Mouse (Mus musculus) kidney, postnatal 0 days (tissue): ENCODE data around the gene Galc. TPM values are rescaled to one million over a fixed set of nuclear protein-coding genes. Genes with fewer than 3 reads are reported as not detected.

Experiments
- ATAC-seq: fragments of 200-750 bp; cut with Nextera tagmentation; replicated peaks from 2 replicates; pipeline ENCODE4 v1.8.0; 2017; ENCODE audit warnings: low read depth, moderate number of reproducible peaks, moderate TSS enrichment, moderate library complexity; ENCODE audit not compliant: low FRiP score
- DNase-seq: peaks from one replicate; pipeline ENCODE4 v3.0.0-alpha.2; 2016; ENCODE audit warnings: low spot score
- H3K27ac ChIP-seq: fragments of 300-500 bp; sonication (generic); 2 replicates; pipeline ENCODE4 v1.5.1; 2014; ENCODE audit warnings: mild to moderate bottlenecking
- H3K27me3 ChIP-seq: fragments of 300-500 bp; sonication (generic); 2 replicates; pipeline ENCODE4 v1.6.1; 2014; ENCODE audit warnings: low read length, mixed read lengths; ENCODE audit not compliant: insufficient read depth
- H3K36me3 ChIP-seq: fragments of 300-500 bp; sonication (generic); 2 replicates; pipeline ENCODE4 v1.6.1; 2014; ENCODE audit warnings: low read length, mixed read lengths; ENCODE audit not compliant: insufficient read depth
- H3K4me1 ChIP-seq: fragments of 300-500 bp; sonication (generic); replicated peaks from 2 replicates; pipeline ENCODE4 v1.6.1; 2014; ENCODE audit warnings: antibody characterized with exemption, low read length, mixed read lengths; ENCODE audit not compliant: insufficient read depth
- H3K4me2 ChIP-seq: fragments of 300-500 bp; sonication (generic); 2 replicates; pipeline ENCODE4 v1.6.1; 2014; ENCODE audit warnings: mild to moderate bottlenecking, low read length, moderate library complexity, mixed read lengths
- H3K4me3 ChIP-seq: fragments of 300-500 bp; sonication (generic); replicated peaks from 2 replicates; pipeline ENCODE4 v1.5.1; 2014; ENCODE audit warnings: low read depth, low read length
- H3K9ac ChIP-seq: fragments of 300-500 bp; sonication (generic); 2 replicates; pipeline ENCODE4 v1.6.1; 2014; ENCODE audit warnings: low read depth, low read length
- H3K9me3 ChIP-seq: fragments of 300-500 bp; sonication (generic); replicated peaks from 2 replicates; pipeline ENCODE4 v1.6.1; 2016; ENCODE audit warnings: low read length, inconsistent platforms, mixed read lengths
- CTCF ChIP-seq: IDR thresholded peaks from 2 replicates; pipeline ENCODE4 v1.5.1; 2016; ENCODE audit warnings: antibody characterized with exemption, low read depth, mild to moderate bottlenecking, moderate library complexity
- WGBS: fragments of 180-500 bp; shearing (Covaris S2); extraction: QIAGEN DNeasy Blood & Tissue Kit; methylation state at CpG from one replicate; pipeline ENCODE4 v1.1.7; 2014; 5-methylcytosine and 5-hydroxymethylcytosine counted together
- polyA plus RNA-seq: library from polyadenylated mRNA; unstranded; fragments of >200 nt; fragmentation: Nextera tagmentation; extraction: Ambion mirVana; gene quantifications from 2 replicates; pipeline ENCODE4 v1.2.1, GENCODE M21; 2015

The Galc gene
- polyA plus RNA-seq, 1 experiment from 2014 or later = 18.8 TPM

DNA sequence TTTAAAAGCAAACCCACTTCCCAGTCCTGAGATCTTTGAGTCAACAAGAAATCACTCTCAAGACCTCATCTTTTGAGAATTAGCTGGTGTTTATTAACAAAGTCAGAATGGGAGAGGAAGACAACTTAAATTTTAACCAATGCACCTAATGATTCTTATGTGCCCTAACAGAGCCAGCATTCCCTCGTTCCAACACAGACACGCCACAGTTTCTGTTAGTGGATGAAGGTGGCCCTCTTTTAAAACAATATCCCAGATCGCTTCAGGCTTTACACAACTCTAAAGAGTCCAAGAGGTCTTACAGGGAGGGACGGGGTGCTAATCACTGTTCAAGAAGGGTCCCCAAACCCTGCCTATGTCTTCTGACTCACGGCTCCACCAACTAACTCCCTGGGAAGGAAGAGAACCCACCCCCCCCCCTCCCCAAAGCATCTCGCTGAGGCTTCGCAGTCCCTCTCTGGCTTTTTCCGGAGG is 851 bp downstream of the Galc start:
- H3K9ac ChIP-seq = peak overlapping the region; percentile 95

DNA sequence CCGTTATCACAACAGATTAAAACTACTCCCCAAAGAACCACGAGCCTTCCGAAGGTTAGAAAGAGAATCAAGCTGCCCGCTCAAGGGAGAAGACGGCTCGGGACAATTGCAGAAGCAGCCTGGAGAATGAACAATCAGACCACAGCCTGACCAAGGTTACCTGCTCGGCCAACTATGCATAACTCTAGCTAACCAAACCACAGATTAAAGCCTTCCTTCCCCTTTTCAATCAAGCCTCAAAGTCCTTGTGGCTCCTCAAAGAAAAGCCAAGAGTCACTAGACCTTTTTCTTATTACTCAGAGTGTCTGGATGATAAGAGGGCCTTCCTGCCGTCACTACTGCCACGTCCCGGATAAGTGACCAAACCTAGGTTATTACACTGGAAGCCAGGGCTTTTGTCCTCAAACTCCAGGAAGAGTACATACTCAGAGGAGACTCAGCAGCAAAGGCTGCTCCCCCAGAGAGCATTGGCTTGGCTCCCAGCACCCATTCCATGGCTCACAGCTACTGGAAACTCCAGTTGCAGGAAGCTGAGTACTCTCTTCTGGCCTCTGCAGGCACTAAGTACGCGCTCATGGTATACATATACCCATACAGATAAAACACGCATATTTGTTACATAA is 3.8 kb downstream of the Galc start:
- no peak for DNase-seq
- TF ChIP-seq CTCF = no peak
- 74% methylated on average over 13 of the region's 13 CpGs for WGBS
- Histone ChIP-seq H3K27ac (no peak overlapping the region), H3K4me1 (no peaks in the 10 kb centered on the region), H3K27me3 (no peaks in the 10 kb centered on the region), H3K4me2 (no peak overlapping the region), H3K9me3 (no peaks in the 10 kb centered on the region), H3K4me3 (no peak overlapping the region), H3K9ac (no peak overlapping the region), H3K36me3 (no peaks in the 10 kb centered on the region)
- ATAC-seq = no peak

More for the DNA sequence above, 851 bp downstream of the Galc start:
- peak overlapping the region; percentile 73 for H3K4me2 ChIP-seq
- no peaks in the 10 kb centered on the region for H3K36me3 ChIP-seq
- peak; percentile 26; the same call in 1 of the 2 replicates for ATAC-seq
- no peak for TF ChIP-seq CTCF
- no peaks in the 10 kb centered on the region for H3K4me1 ChIP-seq
- H3K9me3 ChIP-seq = no peaks in the 10 kb centered on the region
- 0% methylated on average over 8 of the region's 8 CpGs for WGBS
- H3K4me3 ChIP-seq = peak overlapping the region; percentile 92
- H3K27me3 ChIP-seq = no peaks in the 10 kb centered on the region
- peak; percentile 43 for DNase-seq
- H3K27ac ChIP-seq = peak overlapping the region; percentile 96

GRCm38 (mm10) chr12:98252417-98252816 is 6.8 kb downstream of the Galc start:
- H3K4me3 ChIP-seq = no peak overlapping the region
- H3K4me1 ChIP-seq = no peaks in the 10 kb centered on the region
- TF ChIP-seq CTCF = no peak
- H3K4me2 ChIP-seq = no peak overlapping the region
- DNase-seq (no peak), ATAC-seq (no peak)
- no peak overlapping the region for H3K9ac ChIP-seq
- H3K36me3 ChIP-seq = no peaks in the 10 kb centered on the region
- H3K27me3 ChIP-seq = no peaks in the 10 kb centered on the region
- no peaks in the 10 kb centered on the region for H3K9me3 ChIP-seq
- no peak overlapping the region for H3K27ac ChIP-seq
- WGBS = 43% methylated on average over 2 of the region's 2 CpGs

- DNase-seq (no peak), ATAC-seq (no peak)
- Histone ChIP-seq H3K9ac (no peak overlapping the region), H3K27me3 (no peaks in the 10 kb centered on the region), H3K9me3 (no peaks in the 10 kb centered on the region), H3K4me1 (no peaks in the 10 kb centered on the region), H3K27ac (no peak overlapping the region), H3K36me3 (0 out of 2 replicates have a peak, but pooled peaks cover 2% of the 10 kb centered on the region), H3K4me3 (no peak overlapping the region), H3K4me2 (no peak overlapping the region)
- WGBS = 49% methylated on average over 8 of the region's 8 CpGs
- TF ChIP-seq CTCF = no peak
Measured at GRCm38 (mm10) chr12:98250327-98250726, 8.9 kb downstream of the Galc start.

DNA sequence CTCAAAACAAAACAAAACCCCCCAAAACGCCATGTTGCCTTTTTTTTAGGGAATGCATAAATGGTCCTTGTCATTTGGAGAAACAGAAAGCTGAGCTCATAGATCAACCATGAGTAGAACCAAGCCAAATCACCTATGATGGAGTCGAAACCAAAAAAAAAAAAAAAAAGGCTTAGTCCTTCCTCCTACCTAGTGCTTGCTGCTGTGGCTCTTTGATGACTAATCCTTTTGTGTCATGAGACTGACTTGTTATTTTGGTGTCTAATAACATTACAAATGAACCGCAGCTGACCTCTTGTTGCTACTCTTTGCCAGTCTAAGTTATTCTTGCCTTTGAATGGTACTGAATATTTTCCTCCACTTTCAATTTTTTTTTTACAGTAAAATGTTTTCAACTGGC is 9.6 kb downstream of the Galc start:
- no peak for TF ChIP-seq CTCF
- Histone ChIP-seq H3K4me2 (no peak overlapping the region), H3K36me3 (0 out of 2 replicates have a peak, but pooled peaks cover 2% of the 10 kb centered on the region), H3K9ac (no peak overlapping the region), H3K4me1 (no peaks in the 10 kb centered on the region), H3K27ac (no peak overlapping the region), H3K9me3 (no peaks in the 10 kb centered on the region), H3K27me3 (no peaks in the 10 kb centered on the region), H3K4me3 (no peak overlapping the region)
- DNase-seq (peak; percentile 31), ATAC-seq (no peak)
- WGBS = 51% methylated on average over 3 of the region's 3 CpGs

GRCm38 (mm10) chr12:98246835-98247234 is 12.4 kb downstream of the Galc start:
- TF ChIP-seq CTCF = no peak
- Histone ChIP-seq H3K4me3 (no peak overlapping the region), H3K9me3 (no peaks in the 10 kb centered on the region), H3K4me2 (no peak overlapping the region), H3K27ac (no peak overlapping the region), H3K9ac (no peak overlapping the region), H3K36me3 (0 out of 2 replicates have a peak, but pooled peaks cover 2% of the 10 kb centered on the region), H3K27me3 (no peaks in the 10 kb centered on the region), H3K4me1 (no peaks in the 10 kb centered on the region)
- WGBS = 54% methylated on average over 4 of the region's 4 CpGs
- no peak for DNase-seq
- no peak for ATAC-seq
